Mouse (Mus musculus) erythroblast, embryonic 14.5 days (primary cell): ENCODE measurements around the gene Ces2f.

Experiments
- GATA1 ChIP-seq: IDR thresholded peaks from 2 replicates; pipeline ENCODE4 v1.6.1; 2012; ENCODE audit warnings: low read length, inconsistent platforms, mixed read lengths
- TAL1 ChIP-seq: IDR thresholded peaks from 3 replicates; pipeline ENCODE4 v1.6.1; 2012; ENCODE audit warnings: low read length, inconsistent platforms, mixed read lengths

DNA sequence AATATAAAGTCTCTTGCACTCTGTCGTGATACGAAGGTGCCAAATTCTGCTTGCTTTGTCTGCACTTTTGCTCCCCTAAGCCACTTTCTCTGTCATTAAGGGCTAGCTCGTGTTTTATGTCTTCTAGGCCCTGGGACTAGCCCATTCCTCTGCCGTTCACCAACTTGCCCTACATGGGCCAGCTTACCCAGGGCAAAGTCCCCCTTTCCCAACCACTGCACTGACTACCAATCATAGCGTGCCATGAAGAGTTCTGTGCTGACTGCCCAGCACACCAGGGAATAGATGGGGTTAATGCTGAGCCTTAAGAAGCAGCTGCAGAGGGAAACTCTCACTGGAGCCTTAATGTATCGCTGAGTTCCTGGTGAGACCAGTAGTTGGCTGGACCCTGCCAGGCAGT lies 51.0 kb downstream of the Ces2f start:
- TF ChIP-seq TAL1 = no peak
- TF ChIP-seq GATA1 = no peak
